Mouse (Mus musculus) C2C12 (cell line): ENCODE results near the gene 1700011L22Rik. TPM values are rescaled to one million over a fixed set of nuclear protein-coding genes. Genes with fewer than 3 reads are reported as not detected.

Experiments
- H3K27me3 ChIP-seq: one replicate; pipeline ENCODE4 v1.6.1; 2011; ENCODE audit not compliant: control insufficient read depth, insufficient read depth, insufficient read length
- H3K36me3 ChIP-seq: one replicate; pipeline ENCODE4 v1.6.1; 2011; ENCODE audit not compliant: control insufficient read depth, insufficient read depth
- H3K4me3 ChIP-seq: one replicate; pipeline ENCODE4 v1.5.1; 2011; ENCODE audit warnings: mild to moderate bottlenecking, control low read depth; ENCODE audit not compliant: poor library complexity, insufficient read depth, severe bottlenecking
- H3K79me2 ChIP-seq: one replicate; pipeline ENCODE4 v1.6.1; 2011; ENCODE audit not compliant: control insufficient read depth, insufficient read depth
- H3K79me3 ChIP-seq: one replicate; pipeline ENCODE4 v1.6.1; 2011; ENCODE audit warnings: low read depth, control low read depth
- H3ac ChIP-seq: one replicate; pipeline ENCODE3; 2011; ENCODE audit warnings: low read depth; ENCODE audit not compliant: control insufficient read depth, insufficient read length
- CEBPB ChIP-seq: IDR thresholded peaks from one replicate; pipeline ENCODE4 v1.6.1; 2011; ENCODE audit warnings: low read depth, mild to moderate bottlenecking, control low read depth, moderate library complexity
- CTCF ChIP-seq: IDR thresholded peaks from one replicate; pipeline ENCODE4 v1.5.1; 2011; ENCODE audit not compliant: control insufficient read depth, insufficient read depth, insufficient read length
- FOSL1 ChIP-seq: IDR thresholded peaks from one replicate; pipeline ENCODE4 v1.8.0; 2011; ENCODE audit warnings: mild to moderate bottlenecking, low read length; ENCODE audit not compliant: poor library complexity, insufficient read depth, severe bottlenecking
- MAX ChIP-seq: IDR thresholded peaks from one replicate; pipeline ENCODE4 v1.6.1; 2011; ENCODE audit warnings: mild to moderate bottlenecking, control low read depth
- MYOD1 ChIP-seq: IDR thresholded peaks from one replicate; pipeline ENCODE4 v1.6.1; 2011; ENCODE audit warnings: low read depth; ENCODE audit not compliant: control insufficient read depth, insufficient read length
- MYOG ChIP-seq: IDR thresholded peaks from one replicate; pipeline ENCODE4 v1.6.1; 2011; ENCODE audit not compliant: control insufficient read depth, insufficient read length; ENCODE audit errors: extremely low read depth
- USF1 ChIP-seq: IDR thresholded peaks from one replicate; pipeline ENCODE4 v1.6.1; 2011; ENCODE audit warnings: low read depth, mild to moderate bottlenecking, control low read depth, moderate library complexity
- polyA plus RNA-seq: library from polyadenylated mRNA; unstranded; fragments of >200 nt; fragmentation: generic; extraction: Trizol; gene quantifications from one replicate; pipeline ENCODE4 v1.2.1, GENCODE M21; 2012; ENCODE audit warnings: missing spikeins

1700011L22Rik gene
- polyA plus RNA-seq, 1 experiment, result not detected

- TF ChIP-seq FOSL1 (peak; percentile 79), MYOD1 (no peak), CEBPB (peak; percentile 33)
- Histone ChIP-seq H3K4me3 (no peak overlapping the region), H3K79me2 (no peaks in the 10 kb centered on the region), H3K36me3 (no peaks in the 10 kb centered on the region), H3K27me3 (no peaks in the 10 kb centered on the region), H3ac (no peak overlapping the region), H3K79me3 (no peaks in the 10 kb centered on the region)
These were observed 7.8 kb upstream of the 1700011L22Rik start for GRCm38 (mm10) chr8:79256076-79256705.

DNA sequence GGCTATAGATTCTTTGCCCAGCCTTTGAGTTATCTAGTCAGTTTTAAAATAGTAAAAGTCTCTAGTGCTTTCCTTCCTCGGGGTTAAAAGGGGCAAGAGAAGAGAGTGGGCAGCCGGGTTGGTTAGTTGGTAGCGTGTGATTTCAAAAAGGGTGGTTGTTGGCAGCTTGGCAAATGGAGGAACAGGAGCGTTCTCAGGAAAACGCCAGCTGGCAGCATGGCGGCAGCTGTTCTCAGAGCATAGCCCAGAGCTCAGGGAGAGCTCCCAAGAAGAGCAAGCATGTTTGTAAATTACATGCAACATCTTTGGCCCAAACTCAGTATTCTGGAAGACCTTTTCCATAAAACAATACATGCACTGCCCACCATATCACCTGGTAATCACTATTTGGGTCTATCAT, 5.4 kb upstream of the 1700011L22Rik start:
- TF ChIP-seq CEBPB (no peak), MYOG (no peak), FOSL1 (no peak), MYOD1 (no peak), MAX (no peak), USF1 (no peak)
- Histone ChIP-seq H3K79me3 (no peaks in the 10 kb centered on the region), H3ac (no peak overlapping the region), H3K79me2 (no peaks in the 10 kb centered on the region), H3K4me3 (no peak overlapping the region), H3K36me3 (no peaks in the 10 kb centered on the region), H3K27me3 (no peaks in the 10 kb centered on the region)

- Histone ChIP-seq H3K79me2 (no peaks in the 10 kb centered on the region), H3ac (no peak overlapping the region), H3K79me3 (no peaks in the 10 kb centered on the region), H3K4me3 (no peak overlapping the region), H3K27me3 (no peaks in the 10 kb centered on the region), H3K36me3 (no peaks in the 10 kb centered on the region)
- peak; percentile 65 for TF ChIP-seq MYOD1
- TF ChIP-seq CTCF, result no peak
- TF ChIP-seq USF1, result peak; percentile 19
These were observed 4.9 kb downstream of the 1700011L22Rik start for GRCm38 (mm10) chr8:79243422-79243821.

- Histone ChIP-seq H3K27me3 (no peaks in the 10 kb centered on the region), H3ac (no peak overlapping the region), H3K4me3 (no peak overlapping the region), H3K36me3 (no peaks in the 10 kb centered on the region), H3K79me2 (no peaks in the 10 kb centered on the region), H3K79me3 (no peaks in the 10 kb centered on the region)
- no peak for TF ChIP-seq CEBPB
- no peak for TF ChIP-seq MYOG
- no peak for TF ChIP-seq MAX
These were observed 8.4 kb downstream of the 1700011L22Rik start for GRCm38 (mm10) chr8:79239996-79240395.

DNA sequence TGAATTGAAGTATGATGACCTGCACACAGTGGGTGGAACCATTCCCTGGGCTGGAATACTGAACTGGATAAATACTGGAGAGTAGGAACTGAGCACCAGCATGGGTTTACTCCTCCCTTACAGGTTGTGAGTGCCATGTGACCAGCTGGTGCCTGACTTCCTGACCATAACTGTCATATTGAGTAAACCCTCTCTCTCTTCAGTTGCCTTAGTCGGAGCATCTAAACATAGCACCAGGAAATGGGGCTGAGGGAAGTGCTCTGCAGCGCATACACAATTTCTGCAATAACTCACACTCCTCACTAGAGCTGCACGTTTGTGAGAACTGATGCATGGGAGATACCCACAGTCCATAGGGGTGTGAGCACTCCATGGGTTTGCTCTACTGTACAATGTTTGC, 9.1 kb downstream of the 1700011L22Rik start:
- Histone ChIP-seq H3K79me2 (no peaks in the 10 kb centered on the region), H3K36me3 (no peaks in the 10 kb centered on the region), H3K4me3 (no peak overlapping the region), H3K79me3 (no peaks in the 10 kb centered on the region), H3ac (no peak overlapping the region), H3K27me3 (no peaks in the 10 kb centered on the region)
- TF ChIP-seq MYOG, result no peak
- no peak for TF ChIP-seq MAX
- no peak for TF ChIP-seq USF1
- TF ChIP-seq CEBPB, result no peak
- TF ChIP-seq CTCF, result no peak
- no peak for TF ChIP-seq FOSL1
- no peak for TF ChIP-seq MYOD1

DNA sequence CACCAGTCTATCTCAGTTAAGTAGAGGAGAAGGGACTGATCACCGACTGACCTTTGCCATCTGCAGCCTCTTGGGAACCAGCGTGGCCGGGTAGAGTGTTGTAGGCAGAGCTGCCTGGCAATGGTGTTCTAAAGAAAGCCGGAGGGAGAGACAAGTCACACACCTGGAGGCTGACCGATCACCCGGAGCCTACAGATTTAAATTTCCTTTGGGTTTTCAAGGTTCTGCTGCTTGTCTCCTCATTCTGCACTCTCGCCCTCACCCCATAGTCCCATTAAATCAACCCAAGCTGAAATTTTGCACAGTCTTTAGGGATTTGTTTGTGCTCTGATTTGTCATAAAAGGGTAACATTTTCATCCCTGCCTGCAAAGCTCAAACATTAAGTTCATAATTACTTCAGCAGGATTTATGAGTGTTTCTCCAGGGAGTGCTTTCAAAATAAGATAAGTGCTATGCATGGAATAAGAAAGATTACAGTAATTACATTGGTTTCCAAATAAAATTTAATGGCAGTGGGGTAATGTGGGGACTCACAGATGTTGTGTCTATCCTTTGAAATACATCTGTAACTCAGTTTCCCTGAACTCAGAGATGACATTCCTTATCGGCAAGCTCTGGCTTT, 19.0 kb downstream of the 1700011L22Rik start:
- no peaks in the 10 kb centered on the region for H3K79me3 ChIP-seq

More for the DNA sequence above, 19.0 kb downstream of the 1700011L22Rik start:
- no peaks in the 10 kb centered on the region for H3K79me2 ChIP-seq
- H3K4me3 ChIP-seq, result no peak overlapping the region
- no peaks in the 10 kb centered on the region for H3K36me3 ChIP-seq
- H3K27me3 ChIP-seq, result no peaks in the 10 kb centered on the region
- no peak overlapping the region for H3ac ChIP-seq
- TF ChIP-seq MAX (no peak), CTCF (no peak), USF1 (no peak)
